Mouse (Mus musculus) spleen, adult 18-20 months (tissue): ENCODE data around the gene Gm3573.
A peak's percentile ranks its signal among the peaks of the same experiment; 100 is the strongest.
"Not testable (repeated sequence)": the region's sequence is repeated elsewhere in the genome, so short reads cannot be mapped to it uniquely, and the experiment has no call there.

Experiments used
- DNase-seq, 2 experiments: peaks; one replicate each; pipeline ENCODE4 v3.0.0; 2022; ENCODE audit warnings: mixed read lengths in 2 of 2

The Gm3573 gene

GRCm38 (mm10) chr14:42190691-42191090 lies at the start of gene Gm3573:
Gene Gm3573 (minus strand): TSS chr14:42190791.
- DNase-seq = not testable (repeated sequence)

DNA sequence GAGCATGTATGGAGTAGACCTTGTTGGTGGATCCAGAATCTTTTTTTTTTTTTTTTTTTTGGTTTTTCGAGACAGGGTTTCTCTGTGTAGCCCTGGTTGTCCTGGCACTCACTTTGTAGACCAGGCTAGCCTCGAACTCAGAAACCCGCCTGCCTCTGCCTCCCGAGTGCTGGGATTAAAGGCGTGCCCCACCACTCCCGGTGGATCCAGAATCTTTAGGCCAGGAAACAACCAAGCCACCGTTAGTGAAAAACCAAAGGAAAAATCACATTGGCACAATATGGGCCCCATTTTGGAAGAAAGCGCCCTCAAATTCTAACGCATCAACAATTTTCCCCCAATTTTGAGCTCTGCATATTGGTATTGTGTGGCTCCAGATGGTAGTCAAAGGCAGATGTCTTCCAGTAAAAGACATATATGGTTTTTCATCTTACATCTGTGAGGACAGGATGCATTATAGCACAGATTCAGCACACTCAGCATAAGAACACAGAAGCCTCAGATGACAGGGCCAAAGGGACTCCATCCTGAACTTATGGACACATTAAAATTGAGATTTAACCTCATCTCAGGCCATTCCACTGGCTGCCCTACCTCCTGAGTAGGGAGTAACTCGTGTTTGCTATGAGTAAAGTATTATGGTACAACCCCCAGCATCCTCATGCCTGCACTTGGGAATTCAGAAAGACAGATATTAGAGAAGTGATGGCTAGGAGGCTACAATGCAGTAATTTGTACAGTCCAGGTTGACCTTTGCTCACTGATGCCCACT lies 26.4 kb upstream of the Gm3573 start:
- peak; percentile 2 to 6 for DNase-seq

GRCm38 (mm10) chr14:42183936-42184335 lies 6.7 kb downstream of the Gm3573 start:
- peak in 1 of 2 experiments; percentile 5 for DNase-seq

GRCm38 (mm10) chr14:42162522-42162921 lies 28.1 kb downstream of the Gm3573 start, which contains the start of gene Gm17027:
Gene Gm17027 (minus strand): TSS chr14:42162622.
- not testable (repeated sequence) for DNase-seq
